Mouse (Mus musculus) embryonic facial prominence, embryonic 13.5 days (tissue): ENCODE results near the gene Iqce. TPM values are rescaled to one million over a fixed set of nuclear protein-coding genes. Genes with fewer than 3 reads are reported as not detected.

Source experiments
- ATAC-seq: fragments of 200-750 bp; cut with Nextera tagmentation; 2 replicates; pipeline ENCODE4 v1.8.0; 2017; ENCODE audit warnings: low read depth; ENCODE audit not compliant: insufficient number of reproducible peaks, insufficient read depth, low FRiP score, low TSS enrichment
- H3K27ac ChIP-seq: fragments of 300-500 bp; sonication (generic); 2 replicates; pipeline ENCODE4 v1.5.1; 2015; ENCODE audit warnings: moderate library complexity, mild to moderate bottlenecking, inconsistent platforms
- H3K27me3 ChIP-seq: fragments of 300-500 bp; sonication (generic); 2 replicates; pipeline ENCODE4 v1.6.1; 2015; ENCODE audit warnings: mild to moderate bottlenecking, inconsistent platforms
- H3K36me3 ChIP-seq: fragments of 300-500 bp; sonication (generic); 2 replicates; pipeline ENCODE4 v1.6.1; 2015; ENCODE audit warnings: mild to moderate bottlenecking, inconsistent platforms
- H3K4me1 ChIP-seq: fragments of 300-500 bp; sonication (generic); 2 replicates; pipeline ENCODE4 v1.6.1; 2015; ENCODE audit warnings: inconsistent platforms
- H3K4me2 ChIP-seq: fragments of 300-500 bp; sonication (generic); 2 replicates; pipeline ENCODE4 v1.6.1; 2015; ENCODE audit warnings: moderate library complexity, mild to moderate bottlenecking, inconsistent platforms
- H3K4me3 ChIP-seq: fragments of 300-500 bp; sonication (generic); 2 replicates; pipeline ENCODE4 v1.5.1; 2015; ENCODE audit warnings: mild to moderate bottlenecking, inconsistent platforms
- H3K9ac ChIP-seq: fragments of 300-500 bp; sonication (generic); 2 replicates; pipeline ENCODE4 v1.6.1; 2015; ENCODE audit warnings: mild to moderate bottlenecking, inconsistent platforms
- H3K9me3 ChIP-seq: fragments of 300-500 bp; sonication (generic); 2 replicates; pipeline ENCODE4 v1.6.1; 2016; ENCODE audit warnings: inconsistent platforms
- WGBS: fragments of 180-500 bp; shearing (Covaris S2); methylation state at CpG from one replicate; pipeline ENCODE4 v1.1.7; 2015; ENCODE audit warnings: mixed read lengths; 5-methylcytosine and 5-hydroxymethylcytosine counted together
- polyA plus RNA-seq: library from polyadenylated mRNA; unstranded; fragments of >200 nt; fragmentation: Nextera tagmentation; extraction: Ambion mirVana; gene quantifications from 2 replicates; pipeline ENCODE4 v1.2.1, GENCODE M21; 2015

Iqce gene
- polyA plus RNA-seq, 1 experiment from 2014 or later, result 25.3 TPM

- Histone ChIP-seq H3K27me3 (no peaks in the 10 kb centered on the region), H3K4me3 (no peak overlapping the region), H3K4me1 (peaks cover 18% of the 10 kb centered on the region), H3K4me2 (no peak overlapping the region), H3K9me3 (no peaks in the 10 kb centered on the region), H3K27ac (no peak overlapping the region), H3K36me3 (no peaks in the 10 kb centered on the region), H3K9ac (no peak overlapping the region)
- 82% methylated on average over 15 of the region's 15 CpGs for WGBS
- no peak for ATAC-seq
Observed at GRCm38 (mm10) chr5:140654096-140654845, 47.9 kb downstream of the Iqce start.

- Histone ChIP-seq H3K36me3 (no peaks in the 10 kb centered on the region), H3K4me2 (no peak overlapping the region), H3K9ac (peak overlapping the region; percentile 40; the same call in 1 of the 2 replicates), H3K9me3 (no peaks in the 10 kb centered on the region), H3K4me1 (peaks cover 20% of the 10 kb centered on the region), H3K27me3 (no peaks in the 10 kb centered on the region), H3K4me3 (no peak overlapping the region), H3K27ac (no peak overlapping the region)
- 66% methylated on average over 7 of the region's 7 CpGs for WGBS
- ATAC-seq, result no peak
Observed at GRCm38 (mm10) chr5:140652587-140652986, 49.6 kb downstream of the Iqce start.

GRCm38 (mm10) chr5:140651231-140651630, 50.9 kb downstream of the Iqce start:
- H3K4me3 ChIP-seq, result no peak overlapping the region
- no peak overlapping the region for H3K9ac ChIP-seq
- no peaks in the 10 kb centered on the region for H3K27me3 ChIP-seq
- 83% methylated on average over 11 of the region's 11 CpGs for WGBS
- peaks cover 3% of the 10 kb centered on the region; the same call in 1 of the 2 replicates for H3K36me3 ChIP-seq
- peaks cover 33% of the 10 kb centered on the region for H3K4me1 ChIP-seq
- no peaks in the 10 kb centered on the region for H3K9me3 ChIP-seq
- no peak overlapping the region for H3K4me2 ChIP-seq
- no peak for ATAC-seq
- no peak overlapping the region for H3K27ac ChIP-seq

GRCm38 (mm10) chr5:140649881-140650414, 52.2 kb downstream of the Iqce start:
- peaks cover 16% of the 10 kb centered on the region for H3K36me3 ChIP-seq
- H3K4me2 ChIP-seq, result peak overlapping the region; percentile 97
- no peak overlapping the region for H3K9ac ChIP-seq
- no peak for ATAC-seq
- H3K27me3 ChIP-seq, result no peaks in the 10 kb centered on the region
- no peak overlapping the region for H3K4me3 ChIP-seq
- no peaks in the 10 kb centered on the region for H3K9me3 ChIP-seq
- WGBS, result 52% methylated on average over 7 of the region's 7 CpGs
- H3K4me1 ChIP-seq, result peaks cover 46% of the 10 kb centered on the region
- peak overlapping the region; percentile 82; the same call in 1 of the 2 replicates for H3K27ac ChIP-seq

- peak; percentile 88 for ATAC-seq
- H3K9ac ChIP-seq, result peak overlapping the region; percentile 62
- no peaks in the 10 kb centered on the region for H3K9me3 ChIP-seq
- 5% methylated on average over 25 of the region's 26 CpGs for WGBS
- peaks cover 23% of the 10 kb centered on the region for H3K36me3 ChIP-seq
- H3K4me2 ChIP-seq, result peak overlapping the region; percentile 97
- H3K27me3 ChIP-seq, result no peaks in the 10 kb centered on the region
- peaks cover 52% of the 10 kb centered on the region for H3K4me1 ChIP-seq
- peak overlapping the region; percentile 94 for H3K4me3 ChIP-seq
- peak overlapping the region; percentile 82 for H3K27ac ChIP-seq
Observed at GRCm38 (mm10) chr5:140649101-140649667, 53.0 kb downstream of the Iqce start.

GRCm38 (mm10) chr5:140648519-140649100, 53.6 kb downstream of the Iqce start, which contains the start of gene Ttyh3:
Gene Ttyh3 (minus strand): TSS chr5:140649031.
- peak within 1 kb of the TSS; percentile 97 for H3K4me2 ChIP-seq
- H3K27me3 ChIP-seq, result no peaks in the 10 kb centered on the region
- peak within 1 kb of the TSS; percentile 99 for H3K9ac ChIP-seq
- H3K4me3 ChIP-seq, result peak within 1 kb of the TSS; percentile 94
- no peak; the same call in 1 of the 2 replicates for ATAC-seq
- peaks cover 58% of the 10 kb centered on the region for H3K4me1 ChIP-seq
- under 1% methylated on average over 51 of the region's 62 CpGs for WGBS
- H3K36me3 ChIP-seq, result peaks cover 29% of the 10 kb centered on the region
- no peaks in the 10 kb centered on the region for H3K9me3 ChIP-seq
- peak within 1 kb of the TSS; percentile 93 for H3K27ac ChIP-seq

- Histone ChIP-seq H3K4me2 (peak overlapping the region; percentile 97), H3K9me3 (no peaks in the 10 kb centered on the region), H3K27ac (peak overlapping the region; percentile 93), H3K4me1 (peaks cover 64% of the 10 kb centered on the region), H3K27me3 (no peaks in the 10 kb centered on the region), H3K9ac (peak overlapping the region; percentile 99), H3K4me3 (peak overlapping the region; percentile 94), H3K36me3 (peaks cover 31% of the 10 kb centered on the region)
- peak; percentile 67 for ATAC-seq
- 1% methylated on average over 13 of the region's 13 CpGs for whole genome bisulfite sequencing
Observed at GRCm38 (mm10) chr5:140647821-140648518, 54.2 kb downstream of the Iqce start.

- peak overlapping the region; percentile 93 for H3K27ac ChIP-seq
- WGBS, result 51% methylated on average over 13 of the region's 13 CpGs
- ATAC-seq, result no peak
- H3K4me2 ChIP-seq, result peak overlapping the region; percentile 97
- H3K4me3 ChIP-seq, result peak overlapping the region; percentile 94
- H3K4me1 ChIP-seq, result peaks cover 67% of the 10 kb centered on the region
- H3K9me3 ChIP-seq, result no peaks in the 10 kb centered on the region
- H3K36me3 ChIP-seq, result peaks cover 31% of the 10 kb centered on the region
- H3K27me3 ChIP-seq, result no peaks in the 10 kb centered on the region
- peak overlapping the region; percentile 99 for H3K9ac ChIP-seq
Observed at GRCm38 (mm10) chr5:140647031-140647760, 55.0 kb downstream of the Iqce start.

GRCm38 (mm10) chr5:140646171-140646570, 56.0 kb downstream of the Iqce start:
- Histone ChIP-seq H3K9me3 (no peaks in the 10 kb centered on the region), H3K27ac (no peak overlapping the region), H3K4me2 (peak overlapping the region; percentile 97), H3K9ac (peak overlapping the region; percentile 99), H3K4me3 (peak overlapping the region; percentile 94; the same call in 1 of the 2 replicates), H3K27me3 (no peaks in the 10 kb centered on the region), H3K4me1 (peaks cover 77% of the 10 kb centered on the region), H3K36me3 (peaks cover 31% of the 10 kb centered on the region)
- ATAC-seq, result no peak
- 85% methylated on average over 6 of the region's 6 CpGs for WGBS

GRCm38 (mm10) chr5:140645454-140645853, 56.7 kb downstream of the Iqce start:
- peaks cover 84% of the 10 kb centered on the region for H3K4me1 ChIP-seq
- no peak overlapping the region; the same call in 1 of the 2 replicates for H3K27ac ChIP-seq
- 0 out of 2 replicates have a peak overlapping the region, but pooled peaks have one; percentile 94 for H3K4me3 ChIP-seq
- no peaks in the 10 kb centered on the region for H3K27me3 ChIP-seq
- H3K9ac ChIP-seq, result no peak overlapping the region
- ATAC-seq, result no peak
- peaks cover 33% of the 10 kb centered on the region for H3K36me3 ChIP-seq
- peak overlapping the region; percentile 97; the same call in 1 of the 2 replicates for H3K4me2 ChIP-seq
- H3K9me3 ChIP-seq, result no peaks in the 10 kb centered on the region
- WGBS, result 86% methylated on average over 4 of the region's 4 CpGs
